ENCODE assay signal across 16 mouse cellular contexts in the genomic region with DNA sequence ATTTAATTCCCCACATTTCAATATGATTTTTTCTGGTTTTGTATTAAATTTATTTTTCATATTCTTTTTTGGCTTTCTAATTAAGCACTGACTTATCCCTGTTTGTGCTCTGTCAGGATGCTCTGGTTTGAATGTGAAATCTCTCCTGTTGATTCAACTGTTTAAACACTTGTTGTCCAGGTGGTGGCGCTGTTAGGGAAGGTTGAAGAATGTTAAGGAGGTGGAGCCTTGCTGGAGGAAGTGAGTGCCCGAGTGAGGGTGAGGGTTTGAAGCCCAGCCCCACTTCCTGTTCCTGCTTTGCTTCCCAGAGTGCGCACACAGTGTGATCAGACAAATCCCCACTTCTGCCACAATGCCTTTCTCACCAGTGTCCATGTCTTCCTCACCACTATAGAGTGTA.
A peak's percentile ranks its signal among the peaks of the same experiment; 100 is the strongest.
DNase-seq lines count a peak whose midpoint lies in the region; ATAC-seq and TF ChIP-seq lines count a peak whose summit lies in the region.
"Had no signal": no experiment of that assay in that cellular context is flagged by ENCODE, and none has a peak within 500 bp of the region (broad histone marks: within the 10 kb centered on the region; RNA-seq: fewer than 3 reads in every experiment).

No protein-coding gene starts in this region.

- H3K27ac ChIP-seq in kidney, adult 2 months (ENCODE audit: insufficient read depth, low read depth, low read length), result no peak overlapping the region
- no peak overlapping the region for H3K27ac ChIP-seq in kidney, embryonic 14.5 days (ENCODE audit: low read depth, low read length)
- H3K27ac ChIP-seq: forebrain, embryonic 10.5 days; midbrain, embryonic 15.5 days; stomach, embryonic 15.5 days had no signal

- H3K27me3 ChIP-seq in kidney, adult 2 months (replicated peaks; ENCODE audit: control insufficient read depth, insufficient read depth, low read length), result no peaks in the 10 kb centered on the region
- no peaks in the 10 kb centered on the region for H3K27me3 ChIP-seq in kidney, embryonic 14.5 days (ENCODE audit: control insufficient read depth, insufficient read depth, low read length)
- H3K27me3 ChIP-seq: midbrain, embryonic 15.5 days; stomach, embryonic 15.5 days had no signal

- no peaks in the 10 kb centered on the region for H3K9me3 ChIP-seq in kidney, embryonic 14.5 days (ENCODE audit: control insufficient read depth, low read length)
- H3K9me3 ChIP-seq: forebrain, embryonic 10.5 days; midbrain, embryonic 15.5 days; stomach, embryonic 15.5 days had no signal

- TF ChIP-seq POLR2A in kidney, adult 2 months (IDR thresholded peaks at IDR 0.05; ENCODE audit: low read depth, low read length), result no peak

- no peaks in the 10 kb centered on the region for H3K4me1 ChIP-seq in kidney, adult 2 months (ENCODE audit: control insufficient read depth, insufficient read depth, low read length)
- no peaks in the 10 kb centered on the region for H3K4me1 ChIP-seq in kidney, embryonic 14.5 days (ENCODE audit: control insufficient read depth, insufficient read depth, low read length)
- H3K4me1 ChIP-seq: forebrain, embryonic 10.5 days; midbrain, embryonic 15.5 days; stomach, embryonic 15.5 days had no signal

- no peak for TF ChIP-seq CTCF in kidney, adult 2 months (conservative IDR thresholded peaks at IDR 0.05; ENCODE audit: insufficient read depth, insufficient read length, low read depth, low read length)

- H3K36me3 ChIP-seq in kidney, adult 2 months (ENCODE audit: control insufficient read depth, insufficient read depth, low read length), result no peaks in the 10 kb centered on the region
- no peaks in the 10 kb centered on the region for H3K36me3 ChIP-seq in kidney, embryonic 14.5 days (ENCODE audit: control insufficient read depth, insufficient read depth, low read length)
- H3K36me3 ChIP-seq: forebrain, embryonic 10.5 days; G1E; midbrain, embryonic 15.5 days; stomach, embryonic 15.5 days had no signal

- no peak overlapping the region for H3K4me3 ChIP-seq in kidney, adult 2 months (ENCODE audit: insufficient read depth, low read depth, low read length)
- no peak overlapping the region for H3K4me3 ChIP-seq in kidney, embryonic 14.5 days (ENCODE audit: low read length)
- H3K4me3 ChIP-seq: forebrain, embryonic 10.5 days; midbrain, embryonic 15.5 days; stomach, embryonic 15.5 days had no signal

- no peak for ATAC-seq in kidney, embryonic 14.5 days (ENCODE audit: low FRiP score, low TSS enrichment)
- ATAC-seq: midbrain, embryonic 15.5 days had no signal

- peak; percentile 5 for DNase-seq in kidney, adult 2 months
- DNase-seq in right cerebral cortex, postnatal 14 days, result peak; percentile 6
- no peak for DNase-seq in right cerebral cortex, adult 2 months (ENCODE audit: low spot score in 2 of 2)
- DNase-seq in R1 (ENCODE audit: low read depth, low spot score), result peak; percentile 69
- peak; percentile 10 for DNase-seq in skeletal muscle tissue, adult 2 months (ENCODE audit: low read depth, low spot score)
- no peak for DNase-seq in urinary bladder, adult 2 months (ENCODE audit: low spot score)
- DNase-seq: cerebellum, adult 11 months; gastrocnemius, postnatal 10 days; heart, postnatal 10 days; layer of hippocampus, postnatal 36 days; right cerebral cortex, postnatal 25 days had no signal

- no peak overlapping the region for H3K4me2 ChIP-seq in kidney, embryonic 14.5 days (replicated peaks; ENCODE audit: low read depth, low read length)
- H3K4me2 ChIP-seq: midbrain, embryonic 15.5 days; stomach, embryonic 15.5 days had no signal

- 56% methylated on average over 3 of the region's 3 CpGs for WGBS in kidney, adult 2 months
- 68% methylated on average over 3 of the region's 3 CpGs for WGBS in kidney, embryonic 14.5 days

- no peak overlapping the region for H3K9ac ChIP-seq in kidney, embryonic 14.5 days (ENCODE audit: low read depth, low read length)
- H3K9ac ChIP-seq: midbrain, embryonic 15.5 days; stomach, embryonic 15.5 days had no signal

Comparison
In these comparisons a context has a peak if more than half of its experiments do, and no peak if none do; other contexts are left out.
1. DNase-seq: peak in kidney, adult 2 months (single experiment), right cerebral cortex, postnatal 14 days (single experiment), R1 (single experiment) and skeletal muscle tissue, adult 2 months (single experiment); none in right cerebral cortex, adult 2 months (0 of 2) and urinary bladder, adult 2 months (single experiment).